Mouse (Mus musculus) CD4-positive naive resting alpha-beta T cell, adult 76 days (primary cell): ENCODE results near the gene Mplkip. TPM values are rescaled to one million over a fixed set of nuclear protein-coding genes. Genes with fewer than 3 reads are reported as not detected.

Experiments used
- total RNA-seq: library from RNA; stranded (reverse); gene quantifications from one replicate; pipeline ENCODE4 v1.2.4, GENCODE M21; 2023

Gene Mplkip
- total RNA-seq, result 21.0 TPM

GRCm38 (mm10) chr13:17694911-17695699 is at the start of gene Mplkip, which contains the start of gene Sugct:
TSS of gene Mplkip (plus strand) at chr13:17695192.
TSS of gene Sugct (minus strand) at chr13:17695553.

Other genes starting within 250 kb of the Mplkip start
- not detected for gene Sugct, start 361 bp downstream of the Mplkip start, total RNA-seq
- gene Cdk13, start 109.9 kb downstream of the Mplkip start, total RNA-seq, result 175 TPM
- gene Rala, start 249.0 kb downstream of the Mplkip start, total RNA-seq, result 30.0 TPM